Mouse (Mus musculus) olfactory bulb, adult 2 months (tissue): ENCODE data around the gene Auh.

Experiments used
- CTCF ChIP-seq: fragments of 200-500 bp; IDR thresholded peaks from 2 replicates; pipeline ENCODE4 v1.5.1; 2012; ENCODE audit warnings: low read depth, mild to moderate bottlenecking, low read length, moderate library complexity; ENCODE audit not compliant: insufficient read depth
- POLR2A ChIP-seq: fragments of 200-500 bp; IDR thresholded peaks from 2 replicates; pipeline ENCODE4 v1.6.1; 2012; ENCODE audit warnings: mild to moderate bottlenecking, low read depth, low read length, moderate library complexity; ENCODE audit not compliant: insufficient read depth

DNA sequence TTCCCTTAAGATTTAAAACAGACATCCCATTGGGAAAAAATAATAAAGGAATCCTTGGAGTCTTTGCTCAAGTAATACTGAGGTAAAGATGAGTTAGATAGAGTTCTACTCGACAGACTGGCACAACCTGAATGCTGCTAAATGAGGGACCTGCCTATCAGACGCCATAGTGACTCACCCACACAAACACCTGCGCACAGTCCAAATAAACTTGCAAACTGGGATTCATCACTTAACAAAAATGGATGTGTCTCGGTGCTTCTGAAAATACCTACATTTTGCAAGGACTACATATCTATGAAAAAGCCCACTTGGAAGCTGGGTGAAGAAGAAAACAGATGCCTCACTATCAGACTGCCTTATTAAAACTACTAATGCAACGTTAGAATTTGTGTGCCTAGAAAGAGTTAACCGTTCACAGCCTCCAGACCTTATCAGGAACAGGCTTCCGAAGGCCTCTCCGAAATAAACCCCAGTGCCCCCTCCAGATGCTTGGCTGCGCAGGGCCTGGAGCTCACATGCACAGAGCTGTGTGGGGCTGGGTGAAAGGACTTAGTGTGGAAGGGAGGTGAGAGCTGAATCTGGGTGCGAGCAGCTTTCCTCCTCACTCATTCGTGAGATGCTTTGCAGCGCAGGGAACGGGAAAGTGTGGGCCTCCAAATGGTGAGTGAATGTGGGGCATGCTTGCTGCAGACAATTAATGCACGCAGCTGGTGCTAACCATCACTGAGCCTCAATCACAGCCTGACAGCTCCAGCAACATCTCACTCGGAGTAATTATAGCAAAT lies 63.3 kb downstream of the Auh start:
- TF ChIP-seq POLR2A (no peak), CTCF (no peak)
